Comparison of ENCODE assay signal across 8 mouse cellular contexts in the genomic region with DNA sequence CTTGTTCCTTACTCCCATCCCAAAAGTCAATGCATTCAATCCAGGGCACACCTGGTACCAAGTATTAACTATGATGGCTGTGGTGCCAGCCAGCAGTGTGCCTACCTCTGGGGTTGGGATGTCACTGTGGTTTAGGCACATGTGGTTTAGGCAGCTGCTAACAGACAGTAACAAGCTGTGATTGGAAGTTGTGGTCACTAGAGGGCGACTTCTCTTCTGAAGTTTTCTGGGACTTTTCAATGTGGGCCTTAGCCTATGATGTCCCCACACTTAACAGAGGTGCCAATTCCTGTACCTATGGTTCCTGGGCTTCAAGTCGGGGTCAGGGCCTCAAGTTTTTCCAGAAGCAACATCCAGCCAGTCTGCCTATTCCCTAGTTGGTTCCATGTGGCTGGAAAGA. TPM values are rescaled to one million over a fixed set of nuclear protein-coding genes. Genes with fewer than 3 reads are reported as not detected.
DNase-seq lines count a peak whose midpoint lies in the region; ATAC-seq lines count a peak whose summit lies in the region.

No protein-coding gene starts in this region.

- peak; percentile 43 for ATAC-seq in megakaryocyte-erythroid progenitor cell, adult 5-6 weeks (replicated peaks; ENCODE audit: low FRiP score, low TSS enrichment, poor library complexity, severe bottlenecking)

- peak; percentile 19 to 26 for DNase-seq in cerebellum, adult 18-20 months
- DNase-seq in cerebellum, adult 9-10 months: no peak
- DNase-seq in layer of hippocampus, adult 11-12 months (ENCODE audit: low spot score): peak; percentile 48
- DNase-seq in layer of hippocampus, adult 9-10 months (ENCODE audit: low spot score): no peak
- DNase-seq in ZHBTc4 (ENCODE audit: low read depth, low spot score): peak; percentile 59
- peak; percentile 58 for DNase-seq in kidney, adult 9 months
- DNase-seq in ovary, postnatal 14 days (ENCODE audit: low spot score): no peak

RNA-seq across cellular contexts. Expression of a gene that starts 45.0 kb away (rescaled TPM):
- 0.46 TPM in 1 of 2 replicates, not detected in the other for total RNA-seq in megakaryocyte-erythroid progenitor cell, adult 5-6 weeks (2014; fragmentation: Nextera tagmentation)
- total RNA-seq in megakaryocyte-erythroid progenitor cell, adult 5-6 weeks (2017): not detected in 2 replicates

RNA-seq across cellular contexts. Expression of a gene that starts 56.7 kb away (rescaled TPM):
- total RNA-seq in megakaryocyte-erythroid progenitor cell, adult 5-6 weeks (2014; fragmentation: Nextera tagmentation): 0.13 TPM in 1 of 2 replicates, not detected in the other
- total RNA-seq in megakaryocyte-erythroid progenitor cell, adult 5-6 weeks (2017): 2.3 TPM in 1 of 2 replicates, not detected in the other

Comparison
In these comparisons a context has a peak if more than half of its experiments do, and no peak if none do; other contexts are left out.
1. DNase-seq: peak in cerebellum, adult 18-20 months (2 of 2), layer of hippocampus, adult 11-12 months (single experiment), ZHBTc4 (single experiment) and kidney, adult 9 months (single experiment); none in cerebellum, adult 9-10 months (single experiment), layer of hippocampus, adult 9-10 months (single experiment) and ovary, postnatal 14 days (single experiment).